Mouse (Mus musculus) heart, postnatal 0 days (tissue): ENCODE results near the gene Ccser1.

ENCODE experiments used
- CTCF ChIP-seq: IDR thresholded peaks from 2 replicates; pipeline ENCODE4 v1.5.1; 2016; ENCODE audit warnings: antibody characterized with exemption, control low read depth, low read depth
- EP300 ChIP-seq: IDR thresholded peaks from 2 replicates; pipeline ENCODE4 v1.6.1; 2016; ENCODE audit warnings: antibody characterized with exemption, low read depth

- TF ChIP-seq EP300 (no peak), CTCF (no peak)
These were observed 637.6 kb downstream of the Ccser1 start for GRCm38 (mm10) chr6:61817716-61818115.
